Mouse (Mus musculus) induced T-regulatory cell, adult 2 months (primary cell): ENCODE measurements around the gene Dtnb.

ENCODE experiments used
- DNase-seq: peaks from one replicate; pipeline ENCODE4 v3.0.0-alpha.2; 2012; ENCODE audit warnings: low read depth

The Dtnb gene

GRCm38 (mm10) chr12:3806703-3807547 is 234.7 kb downstream of the Dtnb start:
- peak; percentile 71 for DNase-seq

GRCm38 (mm10) chr12:3807548-3808395 is 235.6 kb downstream of the Dtnb start:
- peak; percentile 61 for DNase-seq

GRCm38 (mm10) chr12:3808396-3808981 is 236.3 kb downstream of the Dtnb start:
- DNase-seq, result no peak

- no peak for DNase-seq
Measured at GRCm38 (mm10) chr12:3809520-3810180, 237.5 kb downstream of the Dtnb start.

DNA sequence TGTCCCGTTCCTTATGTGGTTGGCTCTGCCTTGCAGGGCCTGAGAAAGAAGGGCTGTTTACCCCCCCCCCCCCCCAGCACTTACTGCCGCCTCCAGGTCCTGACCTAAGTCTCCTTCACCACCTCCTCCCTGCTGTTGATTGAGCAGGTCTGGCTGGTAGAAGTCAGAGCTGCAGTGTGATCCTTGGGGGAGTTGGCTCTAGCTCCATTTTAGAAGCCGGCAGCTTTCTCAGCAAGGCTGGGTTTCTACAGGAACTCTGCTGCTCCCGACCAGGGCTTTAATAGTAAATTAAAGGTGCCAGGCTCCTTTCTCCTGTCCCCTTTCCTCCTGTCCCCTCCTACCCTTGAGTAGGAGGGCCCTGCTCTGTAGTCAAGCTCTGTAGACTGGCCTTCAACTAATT is 238.3 kb downstream of the Dtnb start:
- no peak for DNase-seq

GRCm38 (mm10) chr12:3811596-3811995 is 239.4 kb downstream of the Dtnb start:
- DNase-seq, result no peak

DNA sequence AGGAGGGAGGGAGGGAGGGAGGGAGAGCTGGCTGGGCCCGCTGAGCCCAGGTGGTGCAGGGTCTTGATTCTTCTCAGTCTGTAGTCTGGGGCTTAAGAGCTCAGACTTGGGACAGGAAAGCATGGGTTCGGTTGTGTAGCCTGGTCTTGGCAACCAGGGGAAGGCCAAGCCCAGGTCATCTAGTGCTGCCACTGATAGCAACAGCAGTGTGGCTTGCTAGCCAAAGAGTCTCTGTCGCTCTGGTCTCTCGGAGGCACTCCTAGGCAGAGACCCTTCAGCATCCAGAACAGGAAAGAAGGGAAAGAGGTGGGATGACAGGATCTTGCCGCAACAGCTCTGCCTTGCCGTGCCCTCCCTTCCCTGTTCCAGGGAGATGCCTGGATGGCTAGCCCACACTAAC is 240.1 kb downstream of the Dtnb start:
- no peak for DNase-seq

- no peak for DNase-seq
Measured at GRCm38 (mm10) chr12:3813138-3813537, 241.0 kb downstream of the Dtnb start.

DNA sequence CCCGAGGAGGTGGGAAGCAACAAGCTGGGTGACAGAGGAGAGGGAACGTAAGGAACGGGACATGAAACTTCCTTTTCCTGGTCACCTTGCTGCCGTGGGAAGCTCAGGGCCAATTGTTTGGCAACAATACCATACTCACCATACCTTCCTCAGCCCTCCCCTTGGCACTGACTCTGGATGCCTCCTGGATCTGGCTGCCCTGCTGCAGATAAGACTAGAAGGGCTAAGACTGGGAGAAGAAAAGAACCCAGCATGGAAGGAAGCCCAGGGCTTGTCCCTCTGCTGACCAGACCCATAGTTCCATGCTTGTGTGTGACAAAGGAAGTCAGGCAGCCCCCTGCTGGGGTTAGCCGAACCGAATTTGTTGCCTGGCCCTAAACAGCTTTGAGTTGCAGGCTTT is 243.2 kb downstream of the Dtnb start:
- DNase-seq, result no peak

DNA sequence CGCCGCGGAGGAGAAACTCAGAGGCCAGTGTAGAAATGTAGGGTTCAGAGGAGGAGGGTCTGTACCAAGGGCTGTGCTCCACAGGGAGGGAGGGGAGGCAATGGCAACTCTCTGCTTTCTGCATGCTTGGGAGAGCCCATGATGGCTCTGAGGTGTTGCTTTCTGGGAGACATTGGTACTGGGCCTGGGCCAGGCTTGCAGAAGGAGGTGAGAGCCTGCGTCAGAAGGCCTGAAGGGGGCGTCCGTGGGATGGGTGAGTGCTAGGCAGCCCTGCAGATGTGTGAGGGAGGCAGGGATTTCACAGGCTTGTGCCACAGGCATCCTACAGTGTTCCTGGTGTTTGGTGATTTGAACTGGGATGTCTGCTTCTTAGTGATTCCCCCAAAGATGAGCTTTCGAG is 244.9 kb downstream of the Dtnb start:
- peak; percentile 32 for DNase-seq

DNA sequence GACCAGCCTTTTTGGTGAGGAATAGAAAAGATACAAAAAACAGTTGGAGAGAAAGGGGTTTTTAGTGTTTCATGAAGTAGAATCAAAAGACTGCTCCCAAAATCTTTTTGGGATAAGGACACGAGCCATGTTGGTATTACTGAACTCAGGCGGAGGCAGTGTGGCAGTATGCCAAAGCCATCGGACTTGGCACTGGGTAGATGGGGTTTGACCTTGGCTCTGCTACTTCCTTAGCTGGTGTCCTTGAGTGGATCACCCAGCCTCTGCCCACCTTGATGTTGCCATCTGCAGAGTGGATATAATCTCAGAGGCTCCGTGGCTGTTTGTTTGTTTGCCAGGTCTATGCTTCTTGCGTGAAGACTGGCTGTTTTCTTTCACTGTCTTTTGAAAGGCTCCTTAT is 245.4 kb downstream of the Dtnb start:
- no peak for DNase-seq

DNA sequence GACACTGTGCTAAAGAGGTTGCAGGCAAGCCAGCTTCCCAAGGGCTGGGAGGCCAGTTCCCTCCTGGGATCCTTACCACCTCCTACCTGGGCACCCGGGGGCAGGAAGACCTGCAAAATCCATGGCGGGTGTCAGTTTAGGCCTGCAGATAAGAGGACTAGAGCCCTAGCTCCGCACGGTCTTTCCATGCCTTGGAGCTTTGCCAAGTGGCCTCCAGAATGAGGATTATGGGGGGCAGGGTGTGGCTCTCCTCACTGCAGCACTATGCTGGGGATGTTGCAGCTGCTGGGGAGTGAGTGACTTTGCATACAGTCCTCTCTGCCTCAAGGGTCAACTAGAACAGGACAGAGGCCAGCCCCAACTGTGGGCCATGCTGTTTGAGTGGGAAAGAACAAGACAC is 247.7 kb downstream of the Dtnb start:
- no peak for DNase-seq

DNA sequence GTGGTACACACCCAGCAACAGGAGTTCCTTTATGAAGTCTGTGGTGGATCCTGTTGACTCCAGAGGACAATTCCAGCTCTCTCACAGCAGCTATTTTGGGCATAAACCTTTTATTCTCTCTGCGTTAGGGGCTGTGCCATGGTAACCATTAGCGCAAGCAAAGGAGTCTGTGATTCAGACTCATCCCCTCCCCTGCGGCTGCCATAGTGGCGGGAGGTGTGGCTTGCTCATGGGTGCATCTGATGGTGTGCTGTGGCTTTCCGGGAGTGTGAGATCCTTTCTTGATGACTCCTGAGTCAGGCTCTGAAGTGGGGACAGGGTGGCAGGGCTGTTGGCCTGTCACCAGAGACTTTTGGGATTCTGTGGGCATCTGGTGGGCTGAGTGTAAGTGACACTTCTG is 251.2 kb downstream of the Dtnb start:
- DNase-seq, result peak; percentile 57

DNA sequence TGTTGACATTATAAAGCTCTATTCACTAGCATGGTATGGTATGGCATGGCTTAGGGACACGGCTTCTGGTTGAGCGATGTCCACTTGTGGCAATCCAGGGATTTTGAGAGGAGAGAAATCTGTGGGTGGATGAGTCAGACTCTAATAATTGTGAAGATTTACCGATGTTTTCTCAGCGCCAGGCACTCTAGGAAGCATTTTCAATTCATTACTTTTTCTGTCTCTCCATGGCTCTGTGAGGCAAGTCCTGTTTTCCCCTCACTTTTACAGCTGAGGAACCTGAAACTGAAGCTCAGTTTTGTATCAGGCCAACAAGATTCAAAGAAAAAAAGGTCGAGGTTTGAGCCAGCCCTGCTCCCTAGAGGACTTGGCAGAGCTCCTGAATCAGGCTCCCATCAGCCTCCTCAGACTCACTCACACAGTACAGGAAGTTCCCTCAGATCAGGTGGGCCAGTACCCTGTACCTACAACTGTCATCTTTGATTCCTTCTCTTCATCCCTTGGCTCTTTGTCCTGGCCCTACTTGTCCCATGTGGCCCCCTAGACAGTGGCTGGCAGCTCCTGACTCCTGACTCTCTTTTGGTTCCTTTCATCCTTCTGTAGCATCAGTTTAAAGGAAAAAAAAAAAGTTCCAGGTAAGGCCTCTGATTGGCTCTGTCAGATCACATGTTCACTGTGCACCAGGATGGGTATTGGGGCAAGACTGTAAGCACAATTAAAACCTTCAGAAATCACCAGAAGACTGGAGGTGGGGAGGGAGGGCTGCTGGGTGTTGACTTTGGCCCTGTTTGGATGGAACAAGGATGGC is 252.9 kb downstream of the Dtnb start:
- peak; percentile 26 for DNase-seq

DNA sequence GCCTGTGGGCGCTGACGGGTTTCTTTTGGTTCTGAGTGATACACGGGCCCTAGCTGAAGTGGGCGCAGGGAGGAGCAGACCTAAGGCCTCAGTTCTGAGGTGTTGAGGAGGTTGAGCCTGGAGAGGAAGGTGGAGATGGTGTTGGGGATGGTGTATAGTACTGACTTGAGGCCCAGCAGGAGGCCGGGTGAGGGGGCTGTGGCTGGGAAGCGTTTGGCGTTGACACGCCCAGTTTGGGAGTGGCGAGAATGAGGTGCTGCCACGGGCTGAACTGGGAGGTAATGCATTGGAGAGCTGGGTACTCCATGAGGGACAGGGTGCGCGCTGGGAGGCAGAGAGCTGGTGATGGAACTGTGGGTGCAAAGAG is 253.5 kb downstream of the Dtnb start:
- DNase-seq, result no peak

- DNase-seq, result no peak
Measured at GRCm38 (mm10) chr12:3827771-3828170, 255.6 kb downstream of the Dtnb start.
